Mouse (Mus musculus) G1E (cell line): ENCODE results near the gene B4galt5.

ENCODE experiments used
- CTCF ChIP-seq: IDR thresholded peaks from 2 replicates; pipeline ENCODE4 v1.5.1; 2012; ENCODE audit warnings: low read depth, low read length, inconsistent platforms, mixed read lengths
- GATA1 ChIP-seq: IDR thresholded peaks from 2 replicates; pipeline ENCODE4 v1.6.1; 2012; ENCODE audit warnings: borderline replicate concordance, low read length, inconsistent platforms, mixed read lengths
- GATA2 ChIP-seq: IDR thresholded peaks from 2 replicates; pipeline ENCODE4 v1.6.1; 2012; ENCODE audit warnings: low read depth, low read length, inconsistent platforms, borderline replicate concordance
- POLR2AphosphoS5 ChIP-seq: IDR thresholded peaks from 2 replicates; pipeline ENCODE4 v1.6.1; 2012; ENCODE audit warnings: low read depth, low read length, inconsistent platforms; ENCODE audit not compliant: insufficient replicate concordance
- TAL1 ChIP-seq: conservative IDR thresholded peaks from 2 replicates; pipeline ENCODE4 v1.6.1; 2012; ENCODE audit warnings: low read depth, low read length, inconsistent platforms, mixed read lengths

GRCm38 (mm10) chr2:167336384-167337213 is 12.4 kb downstream of the B4galt5 start:
- TF ChIP-seq CTCF (no peak), GATA1 (no peak), TAL1 (no peak), POLR2AphosphoS5 (no peak), GATA2 (no peak)
